Mouse (Mus musculus) hindbrain, embryonic 11.5 days (tissue): ENCODE results near the gene Sstr2. TPM values are rescaled to one million over a fixed set of nuclear protein-coding genes. Genes with fewer than 3 reads are reported as not detected.

Source experiments
- ATAC-seq: fragments of 200-750 bp; cut with Nextera tagmentation; 2 replicates; pipeline ENCODE4 v1.8.0; 2017; ENCODE audit warnings: mild to moderate bottlenecking, moderate TSS enrichment, moderate library complexity; ENCODE audit not compliant: low FRiP score
- DNase-seq: peaks from one replicate; pipeline ENCODE4 v3.0.0-alpha.2; 2015; ENCODE audit warnings: low spot score
- H3K27ac ChIP-seq: fragments of 300-500 bp; sonication (generic); 2 replicates; pipeline ENCODE4 v1.5.1; 2014; ENCODE audit warnings: mild to moderate bottlenecking, low read depth, low read length
- H3K27me3 ChIP-seq: fragments of 300-500 bp; sonication (generic); 2 replicates; pipeline ENCODE4 v1.6.1; 2014; ENCODE audit warnings: mild to moderate bottlenecking, low read length, moderate library complexity, mixed read lengths; ENCODE audit not compliant: control insufficient read depth, insufficient read depth
- H3K36me3 ChIP-seq: fragments of 300-500 bp; sonication (generic); 2 replicates; pipeline ENCODE4 v1.6.1; 2014; ENCODE audit warnings: mild to moderate bottlenecking, low read length, moderate library complexity, mixed read lengths; ENCODE audit not compliant: control insufficient read depth, insufficient read depth
- H3K4me1 ChIP-seq: fragments of 300-500 bp; sonication (generic); replicated peaks from 2 replicates; pipeline ENCODE4 v1.6.1; 2014; ENCODE audit warnings: low read length, mixed read lengths; ENCODE audit not compliant: control insufficient read depth, insufficient read depth
- H3K4me2 ChIP-seq: fragments of 300-500 bp; sonication (generic); replicated peaks from 2 replicates; pipeline ENCODE4 v1.6.1; 2014; ENCODE audit warnings: mild to moderate bottlenecking, low read depth, low read length
- H3K4me3 ChIP-seq: fragments of 300-500 bp; sonication (generic); 2 replicates; pipeline ENCODE4 v1.5.1; 2014; ENCODE audit warnings: low read depth, low read length
- H3K9ac ChIP-seq: fragments of 300-500 bp; sonication (generic); 2 replicates; pipeline ENCODE4 v1.6.1; 2014; ENCODE audit warnings: low read depth, low read length
- H3K9me3 ChIP-seq: fragments of 300-500 bp; sonication (generic); 2 replicates; pipeline ENCODE4 v1.6.1; 2016; ENCODE audit warnings: low read length; ENCODE audit not compliant: control insufficient read depth
- WGBS: fragments of 180-500 bp; shearing (Covaris S2); extraction: QIAGEN DNeasy Blood & Tissue Kit; methylation state at CpG from one replicate; pipeline ENCODE4 v1.1.7; 2014; 5-methylcytosine and 5-hydroxymethylcytosine counted together
- polyA plus RNA-seq: library from polyadenylated mRNA; unstranded; fragments of >200 nt; fragmentation: Nextera tagmentation; extraction: Ambion mirVana; gene quantifications from 2 replicates; pipeline ENCODE4 v1.2.1, GENCODE M21; 2014

The Sstr2 gene
- polyA plus RNA-seq, 1 experiment from 2014 or later: 41.9 TPM

- Histone ChIP-seq H3K4me3 (peak within 1 kb of the TSS; percentile 93), H3K36me3 (peaks cover 3% of the 10 kb centered on the region; the same call in 1 of the 2 replicates), H3K27me3 (no peaks in the 10 kb centered on the region), H3K9ac (peak within 1 kb of the TSS; percentile 97), H3K4me1 (peaks cover 5% of the 10 kb centered on the region), H3K27ac (peak within 1 kb of the TSS; percentile 92), H3K9me3 (no peaks in the 10 kb centered on the region), H3K4me2 (peak within 1 kb of the TSS; percentile 43)
- under 1% methylated on average over 84 of the region's 91 CpGs for WGBS
- DNase-seq (peak; percentile 86), ATAC-seq (peak; percentile 74)
These were observed 30.4 kb downstream of the Sstr2 start, which contains the start of gene Slc39a11 for GRCm38 (mm10) chr11:113649353-113650210. TSS of gene Slc39a11 (minus strand) at chr11:113650079.

GRCm38 (mm10) chr11:113651206-113651906 is 32.2 kb downstream of the Sstr2 start:
- peaks cover 5% of the 10 kb centered on the region for H3K4me1 ChIP-seq
- no peak overlapping the region for H3K9ac ChIP-seq
- peak overlapping the region; percentile 43; the same call in 1 of the 2 replicates for H3K4me2 ChIP-seq
- H3K27ac ChIP-seq: peak overlapping the region; percentile 76
- H3K36me3 ChIP-seq: peaks cover 15% of the 10 kb centered on the region; the same call in 1 of the 2 replicates
- WGBS: 71% methylated on average over 22 of the region's 22 CpGs
- H3K27me3 ChIP-seq: no peaks in the 10 kb centered on the region
- H3K4me3 ChIP-seq: no peak overlapping the region
- no peaks in the 10 kb centered on the region for H3K9me3 ChIP-seq
- ATAC-seq: peak; percentile 34; the same call in 1 of the 2 replicates
- no peak for DNase-seq

- WGBS: 56% methylated on average over 8 of the region's 8 CpGs
- Histone ChIP-seq H3K27ac (peak overlapping the region; percentile 72), H3K4me2 (no peak overlapping the region), H3K4me3 (no peak overlapping the region), H3K9me3 (no peaks in the 10 kb centered on the region), H3K9ac (no peak overlapping the region), H3K36me3 (peaks cover 19% of the 10 kb centered on the region), H3K27me3 (no peaks in the 10 kb centered on the region), H3K4me1 (peaks cover 5% of the 10 kb centered on the region)
- ATAC-seq (0 out of 2 replicates have a peak, but pooled peaks have one; percentile 10), DNase-seq (peak; percentile 75)
These were observed 32.7 kb downstream of the Sstr2 start for GRCm38 (mm10) chr11:113651907-113652273.

- Histone ChIP-seq H3K4me3 (no peak overlapping the region), H3K4me1 (peaks cover 5% of the 10 kb centered on the region), H3K9ac (no peak overlapping the region), H3K4me2 (no peak overlapping the region), H3K36me3 (peaks cover 24% of the 10 kb centered on the region), H3K9me3 (no peaks in the 10 kb centered on the region), H3K27ac (no peak overlapping the region), H3K27me3 (no peaks in the 10 kb centered on the region)
- WGBS: 76% methylated on average over 6 of the region's 6 CpGs
- ATAC-seq: no peak
- no peak for DNase-seq
These were observed 33.4 kb downstream of the Sstr2 start for GRCm38 (mm10) chr11:113652516-113652915.

- ATAC-seq (no peak), DNase-seq (no peak)
- no peaks in the 10 kb centered on the region for H3K9me3 ChIP-seq
- H3K4me2 ChIP-seq: no peak overlapping the region
- H3K27ac ChIP-seq: no peak overlapping the region
- WGBS: 95% methylated on average over 15 of the region's 15 CpGs
- H3K4me3 ChIP-seq: no peak overlapping the region
- no peaks in the 10 kb centered on the region for H3K27me3 ChIP-seq
- peaks cover 29% of the 10 kb centered on the region for H3K36me3 ChIP-seq
- H3K9ac ChIP-seq: no peak overlapping the region
- no peaks in the 10 kb centered on the region; the same call in none of the 2 replicates for H3K4me1 ChIP-seq
These were observed 35.0 kb downstream of the Sstr2 start for GRCm38 (mm10) chr11:113654105-113654504.

GRCm38 (mm10) chr11:113654561-113655270 is 35.6 kb downstream of the Sstr2 start:
- Histone ChIP-seq H3K4me2 (no peak overlapping the region), H3K4me3 (no peak overlapping the region), H3K27me3 (no peaks in the 10 kb centered on the region), H3K27ac (no peak overlapping the region), H3K36me3 (peaks cover 32% of the 10 kb centered on the region), H3K4me1 (no peaks in the 10 kb centered on the region; the same call in none of the 2 replicates), H3K9ac (no peak overlapping the region), H3K9me3 (no peaks in the 10 kb centered on the region)
- WGBS: 81% methylated on average over 18 of the region's 18 CpGs
- ATAC-seq (no peak), DNase-seq (no peak)

GRCm38 (mm10) chr11:113656511-113656932 is 37.4 kb downstream of the Sstr2 start:
- peaks cover 35% of the 10 kb centered on the region for H3K36me3 ChIP-seq

GRCm38 (mm10) chr11:113657221-113657620 is 38.1 kb downstream of the Sstr2 start:
- Histone ChIP-seq H3K27ac (no peak overlapping the region), H3K27me3 (no peaks in the 10 kb centered on the region), H3K4me2 (no peak overlapping the region), H3K36me3 (peaks cover 35% of the 10 kb centered on the region), H3K4me1 (no peaks in the 10 kb centered on the region; the same call in none of the 2 replicates), H3K4me3 (no peak overlapping the region), H3K9me3 (no peaks in the 10 kb centered on the region), H3K9ac (no peak overlapping the region)
- DNase-seq (no peak), ATAC-seq (no peak)
- WGBS: 65% methylated on average over 4 of the region's 4 CpGs

More at GRCm38 (mm10) chr11:113656511-113656932, 37.4 kb downstream of the Sstr2 start:
- no peaks in the 10 kb centered on the region for H3K27me3 ChIP-seq
- no peak for DNase-seq
- H3K4me1 ChIP-seq: no peaks in the 10 kb centered on the region; the same call in none of the 2 replicates
- WGBS: 92% methylated on average over 8 of the region's 8 CpGs
- ATAC-seq: no peak
- no peak overlapping the region for H3K4me3 ChIP-seq
- no peaks in the 10 kb centered on the region for H3K9me3 ChIP-seq
- no peak overlapping the region for H3K9ac ChIP-seq
- H3K4me2 ChIP-seq: no peak overlapping the region
- H3K27ac ChIP-seq: no peak overlapping the region
